Mouse (Mus musculus): ENCODE results near the gene Gabrg3. TPM values are rescaled to one million over a fixed set of nuclear protein-coding genes. Genes with fewer than 3 reads are reported as not detected.

Gabrg3 gene
- total and polyA plus RNA-seq, 2 experiments from 2014 or later: 11.5 to 11.8 TPM

DNA sequence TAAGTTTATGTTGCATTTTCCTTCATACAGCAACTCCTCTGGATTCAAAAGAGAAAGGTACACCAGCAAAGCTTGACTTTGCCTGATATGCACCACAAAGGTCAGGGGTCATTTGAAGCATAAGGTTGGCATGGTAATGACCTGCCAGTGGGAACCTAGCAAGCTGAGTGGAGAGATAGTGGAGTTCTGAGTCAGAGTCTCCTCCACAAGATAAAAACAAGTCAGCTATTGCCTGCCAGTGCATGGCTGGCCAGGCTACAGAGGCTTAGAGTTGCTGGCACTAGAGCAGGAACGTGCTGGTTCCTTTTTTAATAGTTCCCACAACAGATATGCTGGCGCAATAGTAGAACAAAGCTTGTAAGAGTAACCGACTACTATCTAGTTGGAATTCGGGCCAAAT is 6.6 kb upstream of the Gabrg3 start:
- 86% methylated on average over 4 of the region's 4 CpGs for WGBS
- Histone ChIP-seq H3K27ac (ENCODE audit: low read depth, low read length) (no peak overlapping the region), H3K4me1 (ENCODE audit: insufficient read depth, low read length) (no peaks in the 10 kb centered on the region), H3K4me2 (ENCODE audit: low read depth, low read length, poor library complexity, severe bottlenecking) (no peak overlapping the region), H3K27me3 (ENCODE audit: insufficient read depth, low read length) (no peaks in the 10 kb centered on the region), H3K9me3 (ENCODE audit: low read length) (no peaks in the 10 kb centered on the region), H3K36me3 (ENCODE audit: insufficient read depth, low read length) (no peaks in the 10 kb centered on the region), H3K4me3 (ENCODE audit: low read depth, low read length) (no peak overlapping the region), H3K9ac (replicated peaks; ENCODE audit: low read length, poor library complexity, severe bottlenecking) (no peak overlapping the region)
- no peak for TF ChIP-seq CTCF (IDR thresholded peaks at IDR 0.05)
- no peak for DNase-seq (ENCODE audit: low spot score)
- no peak for ATAC-seq (ENCODE audit: low FRiP score)

DNA sequence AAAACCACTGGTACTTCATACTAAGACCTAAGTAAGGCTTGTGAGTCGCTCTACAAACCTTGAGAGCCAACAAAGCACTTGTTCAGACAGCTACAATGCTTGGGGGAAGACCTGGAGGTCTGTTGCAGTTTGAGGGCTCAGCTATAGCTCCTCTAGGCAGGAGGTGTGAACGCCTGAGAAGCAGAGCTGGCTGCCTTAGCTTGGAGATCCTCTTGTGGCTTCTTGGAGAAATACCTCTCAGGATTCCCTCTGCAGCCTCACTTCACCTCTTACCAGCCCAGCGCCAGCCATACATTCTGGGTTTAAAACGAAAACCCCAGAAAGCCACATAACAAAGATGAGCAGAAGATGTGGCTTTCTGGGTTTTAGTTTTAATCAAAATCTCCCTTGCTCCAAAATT is 3.1 kb upstream of the Gabrg3 start:
- peak; percentile 64 for TF ChIP-seq CTCF (IDR thresholded peaks at IDR 0.05)
- no peaks in the 10 kb centered on the region for H3K4me1 ChIP-seq (ENCODE audit: insufficient read depth, low read length)
- H3K9ac ChIP-seq (replicated peaks; ENCODE audit: low read length, poor library complexity, severe bottlenecking): no peak overlapping the region
- no peak overlapping the region for H3K27ac ChIP-seq (ENCODE audit: low read depth, low read length)
- no peaks in the 10 kb centered on the region for H3K36me3 ChIP-seq (ENCODE audit: insufficient read depth, low read length)
- 45% methylated on average over 4 of the region's 4 CpGs for WGBS
- no peak overlapping the region for H3K4me2 ChIP-seq (ENCODE audit: low read depth, low read length, poor library complexity, severe bottlenecking)
- H3K4me3 ChIP-seq (ENCODE audit: low read depth, low read length): no peak overlapping the region
- no peaks in the 10 kb centered on the region for H3K9me3 ChIP-seq (ENCODE audit: low read length)
- peak; percentile 50 for DNase-seq (ENCODE audit: low spot score)
- ATAC-seq (ENCODE audit: low FRiP score): no peak
- H3K27me3 ChIP-seq (ENCODE audit: insufficient read depth, low read length): no peaks in the 10 kb centered on the region

DNA sequence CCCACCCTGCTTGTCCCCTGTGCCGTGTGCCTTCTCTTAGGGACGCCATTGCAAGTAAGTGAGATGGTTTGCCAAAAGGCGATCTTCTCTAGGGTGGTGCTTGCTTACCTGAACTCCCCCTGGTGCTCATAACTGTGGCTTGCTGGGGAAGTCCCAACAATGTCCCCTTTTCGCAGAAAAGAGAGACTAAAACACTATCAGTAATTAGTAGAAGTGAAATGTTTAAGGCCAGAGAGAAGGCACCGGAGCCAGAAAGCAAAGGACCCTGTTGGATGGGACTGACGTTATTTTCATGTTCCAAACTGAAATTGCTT is 310 bp upstream of the Gabrg3 start:
- 12% methylated on average over 6 of the region's 6 CpGs for WGBS
- peak overlapping the region; percentile 60 for H3K4me2 ChIP-seq (ENCODE audit: low read depth, low read length, poor library complexity, severe bottlenecking)
- H3K9me3 ChIP-seq (ENCODE audit: low read length): no peaks in the 10 kb centered on the region
- no peak for DNase-seq (ENCODE audit: low spot score)
- TF ChIP-seq CTCF (IDR thresholded peaks at IDR 0.05): peak; percentile 68
- peak overlapping the region; percentile 81 for H3K9ac ChIP-seq (replicated peaks; ENCODE audit: low read length, poor library complexity, severe bottlenecking)
- no peaks in the 10 kb centered on the region for H3K36me3 ChIP-seq (ENCODE audit: insufficient read depth, low read length)
- H3K27me3 ChIP-seq (ENCODE audit: insufficient read depth, low read length): no peaks in the 10 kb centered on the region
- H3K4me3 ChIP-seq (ENCODE audit: low read depth, low read length): peak overlapping the region; percentile 59
- no peaks in the 10 kb centered on the region for H3K4me1 ChIP-seq (ENCODE audit: insufficient read depth, low read length)
- ATAC-seq (ENCODE audit: low FRiP score): no peak
- peak overlapping the region; percentile 67 for H3K27ac ChIP-seq (ENCODE audit: low read depth, low read length)

DNA sequence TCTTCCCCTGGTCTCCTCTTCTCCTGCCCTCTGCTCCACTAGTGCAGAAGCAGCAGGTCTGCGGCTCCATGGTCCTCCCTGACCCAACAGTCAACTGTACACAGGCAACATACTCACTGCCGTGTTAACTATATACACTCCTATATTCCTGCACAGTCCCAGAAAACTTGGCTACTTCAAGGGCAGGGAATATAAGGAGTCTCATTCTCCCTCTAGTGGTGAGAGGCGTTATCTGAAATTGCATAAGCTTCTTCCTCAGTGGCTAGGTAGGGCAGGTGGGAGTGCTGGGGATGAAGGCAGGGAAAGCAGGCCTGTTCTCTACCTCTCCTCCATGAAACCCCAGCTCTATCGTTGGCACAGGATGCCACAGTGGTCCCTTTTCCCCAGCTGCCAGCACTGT is 2.9 kb downstream of the Gabrg3 start:
- no peaks in the 10 kb centered on the region for H3K36me3 ChIP-seq (ENCODE audit: insufficient read depth, low read length)
- no peak overlapping the region for H3K27ac ChIP-seq (ENCODE audit: low read depth, low read length)
- H3K4me1 ChIP-seq (ENCODE audit: insufficient read depth, low read length): no peaks in the 10 kb centered on the region
- 25% methylated on average over 4 of the region's 4 CpGs for WGBS
- H3K4me3 ChIP-seq (ENCODE audit: low read depth, low read length): no peak overlapping the region; the same call in 1 of the 2 replicates
- H3K4me2 ChIP-seq (ENCODE audit: low read depth, low read length, poor library complexity, severe bottlenecking): peak overlapping the region; percentile 41
- no peaks in the 10 kb centered on the region for H3K27me3 ChIP-seq (ENCODE audit: insufficient read depth, low read length)
- no peak overlapping the region for H3K9ac ChIP-seq (replicated peaks; ENCODE audit: low read length, poor library complexity, severe bottlenecking)
- TF ChIP-seq CTCF (IDR thresholded peaks at IDR 0.05): peak; percentile 94
- no peaks in the 10 kb centered on the region for H3K9me3 ChIP-seq (ENCODE audit: low read length)
- ATAC-seq (ENCODE audit: low FRiP score): peak; percentile 24
- DNase-seq (ENCODE audit: low spot score): peak; percentile 88

DNA sequence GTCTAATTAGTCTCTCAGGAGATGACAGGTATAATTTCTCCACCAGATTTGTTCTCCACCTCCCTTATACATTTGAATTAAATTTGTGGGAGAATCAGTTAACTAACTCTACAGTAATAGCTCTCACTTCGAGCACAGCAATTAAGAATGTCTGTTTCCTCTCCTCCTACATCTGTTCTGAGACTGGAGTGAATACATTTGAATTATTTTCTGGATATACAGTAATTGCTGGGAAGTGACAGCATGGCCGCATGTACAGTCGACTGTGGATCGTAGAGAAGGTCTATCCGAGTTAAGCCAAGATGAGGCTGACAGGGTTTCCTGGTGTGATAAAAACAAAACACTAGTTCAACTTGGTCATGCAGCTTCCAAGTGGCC is 21.0 kb downstream of the Gabrg3 start:
- DNase-seq (ENCODE audit: low spot score) (no peak), ATAC-seq (ENCODE audit: low FRiP score) (no peak)
- no peak overlapping the region for H3K4me3 ChIP-seq (ENCODE audit: low read depth, low read length)
- H3K27ac ChIP-seq (ENCODE audit: low read depth, low read length): no peak overlapping the region
- H3K9ac ChIP-seq (replicated peaks; ENCODE audit: low read length, poor library complexity, severe bottlenecking): no peak overlapping the region
- H3K27me3 ChIP-seq (ENCODE audit: insufficient read depth, low read length): no peaks in the 10 kb centered on the region
- whole genome bisulfite sequencing: 75% methylated on average over 5 of the region's 5 CpGs
- H3K36me3 ChIP-seq (ENCODE audit: insufficient read depth, low read length): no peaks in the 10 kb centered on the region
- no peaks in the 10 kb centered on the region for H3K9me3 ChIP-seq (ENCODE audit: low read length)
- no peak for TF ChIP-seq CTCF (IDR thresholded peaks at IDR 0.05)
- H3K4me2 ChIP-seq (ENCODE audit: low read depth, low read length, poor library complexity, severe bottlenecking): no peak overlapping the region
- H3K4me1 ChIP-seq (ENCODE audit: insufficient read depth, low read length): no peaks in the 10 kb centered on the region

DNA sequence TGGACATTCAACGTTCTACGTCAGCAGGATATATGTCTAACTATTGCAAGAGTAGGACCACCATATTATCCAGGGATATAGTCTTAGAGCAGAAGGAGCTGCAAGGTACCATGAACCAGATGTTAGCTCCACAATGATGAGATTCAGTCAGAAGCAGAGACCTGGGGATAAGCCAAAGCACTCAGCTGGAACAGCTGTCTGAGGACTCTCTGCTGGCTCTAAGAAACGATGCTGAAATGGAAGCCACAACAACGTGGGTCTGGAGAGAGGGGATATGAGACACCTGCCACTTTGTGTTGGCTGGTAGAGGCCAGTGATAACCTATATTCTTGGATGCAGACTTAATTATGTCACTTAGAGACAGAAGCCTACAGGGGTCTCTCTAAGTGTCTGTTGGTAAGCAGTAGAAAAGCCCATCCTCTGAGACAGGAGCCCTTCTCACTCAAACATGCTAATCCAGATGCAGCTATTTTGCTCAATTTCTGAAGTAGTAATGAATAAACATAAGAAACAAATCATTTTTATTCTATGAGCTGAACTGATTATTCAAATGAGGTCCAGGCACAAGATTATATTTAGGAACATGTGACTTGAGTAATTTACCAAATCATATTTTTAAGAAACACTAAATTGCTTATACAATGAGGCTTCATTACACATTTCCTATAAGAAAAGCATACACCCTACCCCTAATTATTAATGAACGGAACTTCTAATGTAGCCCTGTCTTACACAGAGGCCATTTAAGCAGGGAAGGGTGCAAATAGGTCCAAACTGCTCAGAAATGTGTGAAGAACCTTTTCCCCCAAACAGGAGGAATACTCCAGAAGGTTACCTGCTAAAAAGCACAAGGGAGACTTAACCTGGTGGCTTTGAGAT is 21.6 kb downstream of the Gabrg3 start:
- ATAC-seq (ENCODE audit: low FRiP score) (no peak), DNase-seq (ENCODE audit: low spot score) (no peak)
- Histone ChIP-seq H3K27ac (ENCODE audit: low read depth, low read length) (no peak overlapping the region), H3K36me3 (ENCODE audit: insufficient read depth, low read length) (no peaks in the 10 kb centered on the region), H3K9ac (replicated peaks; ENCODE audit: low read length, poor library complexity, severe bottlenecking) (no peak overlapping the region), H3K4me1 (ENCODE audit: insufficient read depth, low read length) (no peaks in the 10 kb centered on the region), H3K27me3 (ENCODE audit: insufficient read depth, low read length) (no peaks in the 10 kb centered on the region), H3K9me3 (ENCODE audit: low read length) (no peaks in the 10 kb centered on the region), H3K4me2 (ENCODE audit: low read depth, low read length, poor library complexity, severe bottlenecking) (no peak overlapping the region), H3K4me3 (ENCODE audit: low read depth, low read length) (no peak overlapping the region)
- no peak for TF ChIP-seq CTCF (IDR thresholded peaks at IDR 0.05)
- 75% methylated on average over 5 of the region's 5 CpGs for WGBS
